Mouse (Mus musculus): ENCODE results near the gene Tmem198b. TPM values are rescaled to one million over a fixed set of nuclear protein-coding genes. Genes with fewer than 3 reads are reported as not detected.
A peak's percentile ranks its signal among the peaks of the same experiment; 100 is the strongest.

Gene Tmem198b
- polyA plus RNA-seq, 1 experiment from 2014 or later, result 23.3 TPM

- Histone ChIP-seq H3K4me3 (no peak overlapping the region), H3K36me3 (no peaks in the 10 kb centered on the region), H3K27ac (no peak overlapping the region), H3K9me3 (no peaks in the 10 kb centered on the region), H3K4me1 (replicated peaks) (0 out of 2 replicates have a peak, but pooled peaks cover 5% of the 10 kb centered on the region), H3K27me3 (ENCODE audit: insufficient read depth, poor library complexity, severe bottlenecking) (no peaks in the 10 kb centered on the region)
- DNase-seq (ENCODE audit: low spot score), result no peak
Observed at GRCm38 (mm10) chr10:128792041-128792440, 12.1 kb downstream of the Tmem198b start.

GRCm38 (mm10) chr10:128790398-128791124 is 13.6 kb downstream of the Tmem198b start, which contains the start of gene Mmp19:
Mmp19 (plus strand) TSS chr10:128790910.
- 77% methylated on average over 7 of the region's 7 CpGs for WGBS

GRCm38 (mm10) chr10:128780200-128780599 is 24.0 kb downstream of the Tmem198b start:
- WGBS, result 88% methylated on average over 1 of the region's 1 CpGs
- no peaks in the 10 kb centered on the region for H3K36me3 ChIP-seq

More at GRCm38 (mm10) chr10:128790398-128791124, 13.6 kb downstream of the Tmem198b start, which contains the start of gene Mmp19:
- H3K4me3 ChIP-seq, result no peak within 1 kb of the TSS
- H3K9me3 ChIP-seq, result no peaks in the 10 kb centered on the region
- H3K27me3 ChIP-seq (ENCODE audit: insufficient read depth, poor library complexity, severe bottlenecking), result no peaks in the 10 kb centered on the region
- 0 out of 2 replicates have a peak, but pooled peaks cover 5% of the 10 kb centered on the region for H3K4me1 ChIP-seq (replicated peaks)
- no peaks in the 10 kb centered on the region for H3K36me3 ChIP-seq
- H3K27ac ChIP-seq, result no peak within 1 kb of the TSS
- no peak for DNase-seq (ENCODE audit: low spot score)

GRCm38 (mm10) chr10:128779011-128779795 is 25.0 kb downstream of the Tmem198b start:
- Histone ChIP-seq H3K4me1 (replicated peaks) (peaks cover 11% of the 10 kb centered on the region; the same call in 1 of the 2 replicates), H3K36me3 (no peaks in the 10 kb centered on the region), H3K9me3 (peaks cover 10% of the 10 kb centered on the region), H3K4me3 (no peak overlapping the region), H3K27me3 (ENCODE audit: insufficient read depth, poor library complexity, severe bottlenecking) (no peaks in the 10 kb centered on the region), H3K27ac (peak overlapping the region; percentile 76)
- WGBS, result 31% methylated on average over 8 of the region's 8 CpGs
- DNase-seq (ENCODE audit: low spot score), result peak; percentile 34

More at GRCm38 (mm10) chr10:128780200-128780599, 24.0 kb downstream of the Tmem198b start:
- Histone ChIP-seq H3K27me3 (ENCODE audit: insufficient read depth, poor library complexity, severe bottlenecking) (no peaks in the 10 kb centered on the region), H3K9me3 (peaks cover 15% of the 10 kb centered on the region), H3K4me3 (no peak overlapping the region), H3K27ac (no peak overlapping the region), H3K4me1 (replicated peaks) (peaks cover 11% of the 10 kb centered on the region; the same call in 1 of the 2 replicates)
- DNase-seq (ENCODE audit: low spot score), result no peak

- no peak overlapping the region for H3K27ac ChIP-seq
Observed at GRCm38 (mm10) chr10:128778441-128778840, 25.7 kb downstream of the Tmem198b start.

GRCm38 (mm10) chr10:128773685-128774084 is 30.5 kb downstream of the Tmem198b start:
- no peaks in the 10 kb centered on the region for H3K36me3 ChIP-seq
- 0 out of 2 replicates have a peak, but pooled peaks cover 1% of the 10 kb centered on the region for H3K4me1 ChIP-seq (replicated peaks)
- H3K4me3 ChIP-seq, result no peak overlapping the region
- no peaks in the 10 kb centered on the region for H3K27me3 ChIP-seq (ENCODE audit: insufficient read depth, poor library complexity, severe bottlenecking)
- no peaks in the 10 kb centered on the region for H3K9me3 ChIP-seq
- no peak for DNase-seq (ENCODE audit: low spot score)
- WGBS, result 32% methylated on average over 5 of the region's 5 CpGs
- no peak overlapping the region for H3K27ac ChIP-seq

More at GRCm38 (mm10) chr10:128778441-128778840, 25.7 kb downstream of the Tmem198b start:
- H3K4me1 ChIP-seq (replicated peaks), result peaks cover 11% of the 10 kb centered on the region; the same call in 1 of the 2 replicates
- WGBS, result 86% methylated on average over 2 of the region's 2 CpGs
- peaks cover 2% of the 10 kb centered on the region for H3K9me3 ChIP-seq
- H3K27me3 ChIP-seq (ENCODE audit: insufficient read depth, poor library complexity, severe bottlenecking), result no peaks in the 10 kb centered on the region
- no peak for DNase-seq (ENCODE audit: low spot score)
- H3K4me3 ChIP-seq, result no peak overlapping the region
- H3K36me3 ChIP-seq, result no peaks in the 10 kb centered on the region

- no peak overlapping the region for H3K4me3 ChIP-seq
- 84% methylated on average over 2 of the region's 2 CpGs for WGBS
- DNase-seq (ENCODE audit: low spot score), result no peak
- peaks cover 4% of the 10 kb centered on the region; the same call in 1 of the 2 replicates for H3K36me3 ChIP-seq
- no peak overlapping the region for H3K27ac ChIP-seq
- no peaks in the 10 kb centered on the region for H3K9me3 ChIP-seq
- no peaks in the 10 kb centered on the region for H3K27me3 ChIP-seq (ENCODE audit: insufficient read depth, poor library complexity, severe bottlenecking)
- H3K4me1 ChIP-seq (replicated peaks), result no peaks in the 10 kb centered on the region
Observed at GRCm38 (mm10) chr10:128772895-128773294, 31.3 kb downstream of the Tmem198b start.

Other genes with a start within 250 kb of the Tmem198b start
- gene Pa2g4, start 238.4 kb downstream of the Tmem198b start, polyA plus RNA-seq (2016; fragmentation: Nextera tagmentation; extraction: Ambion mirVana), result 205 and 257 TPM in 2 replicates
- 5.0 and 13.5 TPM in 2 replicates for gene Erbb3, start 214.7 kb downstream of the Tmem198b start, polyA plus RNA-seq (2016; fragmentation: Nextera tagmentation; extraction: Ambion mirVana)
- gene Rps26, start 177.6 kb downstream of the Tmem198b start, polyA plus RNA-seq (2016; fragmentation: Nextera tagmentation; extraction: Ambion mirVana), result 472 and 519 TPM in 2 replicates
- 2.6 and 3.5 TPM in 2 replicates for gene Ikzf4, start 158.4 kb downstream of the Tmem198b start, polyA plus RNA-seq (2016; fragmentation: Nextera tagmentation; extraction: Ambion mirVana)
- 11.1 and 14.6 TPM in 2 replicates for gene Suox, start 130.3 kb downstream of the Tmem198b start, polyA plus RNA-seq (2016; fragmentation: Nextera tagmentation; extraction: Ambion mirVana)
- 73.5 and 86.0 TPM in 2 replicates for gene Rab5b, start 108.1 kb downstream of the Tmem198b start, polyA plus RNA-seq (2016; fragmentation: Nextera tagmentation; extraction: Ambion mirVana)
- 7.1 and 7.3 TPM in 2 replicates for gene Pmel, start 100.2 kb downstream of the Tmem198b start, polyA plus RNA-seq (2016; fragmentation: Nextera tagmentation; extraction: Ambion mirVana)
- 91.0 and 109 TPM in 2 replicates for gene Cdk2, start 99.3 kb downstream of the Tmem198b start, polyA plus RNA-seq (2016; fragmentation: Nextera tagmentation; extraction: Ambion mirVana)
- 4.1 and 4.4 TPM in 2 replicates for gene Dgka, start 59.5 kb downstream of the Tmem198b start, polyA plus RNA-seq (2016; fragmentation: Nextera tagmentation; extraction: Ambion mirVana)
- gene Pym1, start 56.5 kb downstream of the Tmem198b start, polyA plus RNA-seq (2016; fragmentation: Nextera tagmentation; extraction: Ambion mirVana), result 54.7 and 62.2 TPM in 2 replicates
- gene Mmp19, start 13.5 kb downstream of the Tmem198b start, polyA plus RNA-seq (2016; fragmentation: Nextera tagmentation; extraction: Ambion mirVana), result 0.36 and 0.39 TPM in 2 replicates
- 50.4 and 56.0 TPM in 2 replicates for gene Dnajc14, start 308 bp downstream of the Tmem198b start, polyA plus RNA-seq (2016; fragmentation: Nextera tagmentation; extraction: Ambion mirVana)
- 251 and 263 TPM in 2 replicates for gene Sarnp, start 13.0 kb upstream of the Tmem198b start, polyA plus RNA-seq (2016; fragmentation: Nextera tagmentation; extraction: Ambion mirVana)
- 74.1 and 97.0 TPM in 2 replicates for gene Ormdl2, start 17.3 kb upstream of the Tmem198b start, polyA plus RNA-seq (2016; fragmentation: Nextera tagmentation; extraction: Ambion mirVana)
- gene Gdf11, start 87.3 kb upstream of the Tmem198b start, polyA plus RNA-seq (2016; fragmentation: Nextera tagmentation; extraction: Ambion mirVana), result 8.9 and 11.1 TPM in 2 replicates
- 240 and 253 TPM in 2 replicates for gene Cd63, start 96.6 kb upstream of the Tmem198b start, polyA plus RNA-seq (2016; fragmentation: Nextera tagmentation; extraction: Ambion mirVana)
- gene Rdh5, start 118.5 kb upstream of the Tmem198b start, polyA plus RNA-seq (2016; fragmentation: Nextera tagmentation; extraction: Ambion mirVana), result 15.8 and 18.7 TPM in 2 replicates
- gene Bloc1s1, start 119.7 kb upstream of the Tmem198b start, polyA plus RNA-seq (2016; fragmentation: Nextera tagmentation; extraction: Ambion mirVana), result 229 and 285 TPM in 2 replicates
- gene Itga7, start 129.4 kb upstream of the Tmem198b start, polyA plus RNA-seq (2016; fragmentation: Nextera tagmentation; extraction: Ambion mirVana), result 3.7 and 4.0 TPM in 2 replicates
- gene Mettl7b, start 156.6 kb upstream of the Tmem198b start, polyA plus RNA-seq (2016; fragmentation: Nextera tagmentation; extraction: Ambion mirVana), result not detected in 2 replicates
- 0.06 TPM in 1 of 2 replicates, not detected in the other for gene Olfr9, start 185.1 kb upstream of the Tmem198b start, polyA plus RNA-seq (2016; fragmentation: Nextera tagmentation; extraction: Ambion mirVana)
- not detected in 2 replicates for gene Olfr763, start 206.4 kb upstream of the Tmem198b start, polyA plus RNA-seq (2016; fragmentation: Nextera tagmentation; extraction: Ambion mirVana)
- gene Olfr764-ps1, start 235.5 kb upstream of the Tmem198b start, polyA plus RNA-seq (2016; fragmentation: Nextera tagmentation; extraction: Ambion mirVana), result not detected in 2 replicates
- gene Olfr765, start 245.6 kb upstream of the Tmem198b start, polyA plus RNA-seq (2016; fragmentation: Nextera tagmentation; extraction: Ambion mirVana), result not detected in 2 replicates

Measured in hindbrain, embryonic 10.5 days (tissue).